Mouse (Mus musculus) forebrain, embryonic 10.5 days (tissue): ENCODE data around the gene Abr. TPM values are rescaled to one million over a fixed set of nuclear protein-coding genes. Genes with fewer than 3 reads are reported as not detected.

Experiments
- DNase-seq: peaks from one replicate; pipeline ENCODE4 v3.0.0-alpha.2; 2017; ENCODE audit warnings: low spot score; ENCODE audit errors: extremely low spot score
- H3K27ac ChIP-seq: fragments of 300-500 bp; sonication (generic); 2 replicates; pipeline ENCODE4 v1.5.1; 2016; ENCODE audit warnings: mild to moderate bottlenecking
- H3K27me3 ChIP-seq: fragments of 300-500 bp; sonication (generic); 2 replicates; pipeline ENCODE4 v1.6.1; 2016; ENCODE audit warnings: mild to moderate bottlenecking; ENCODE audit not compliant: poor library complexity, severe bottlenecking
- H3K36me3 ChIP-seq: fragments of 300-500 bp; sonication (generic); replicated peaks from 2 replicates; pipeline ENCODE4 v1.6.1; 2016; ENCODE audit warnings: mild to moderate bottlenecking, moderate library complexity
- H3K4me1 ChIP-seq: fragments of 300-500 bp; sonication (generic); 2 replicates; pipeline ENCODE4 v1.6.1; 2016
- H3K4me3 ChIP-seq: fragments of 300-500 bp; sonication (generic); 2 replicates; pipeline ENCODE4 v1.5.1; 2016; ENCODE audit warnings: mild to moderate bottlenecking, moderate library complexity
- H3K9me3 ChIP-seq: fragments of 300-500 bp; sonication (generic); 2 replicates; pipeline ENCODE4 v1.6.1; 2016; ENCODE audit warnings: mild to moderate bottlenecking, moderate library complexity
- whole genome bisulfite sequencing: fragments of 180-500 bp; shearing (Covaris S2); methylation state at CpG from one replicate; pipeline ENCODE4 v1.1.7; 2016; 5-methylcytosine and 5-hydroxymethylcytosine counted together
- polyA plus RNA-seq: library from polyadenylated mRNA; unstranded; fragments of >200 nt; fragmentation: Nextera tagmentation; extraction: Ambion mirVana; gene quantifications from 2 replicates; pipeline ENCODE4 v1.2.1, GENCODE M21; 2016

Gene Abr
- polyA plus RNA-seq, 1 experiment from 2014 or later, result 27.0 TPM

- Histone ChIP-seq H3K4me3 (no peak overlapping the region), H3K9me3 (peaks cover 30% of the 10 kb centered on the region; the same call in 1 of the 2 replicates), H3K4me1 (peaks cover 54% of the 10 kb centered on the region), H3K27ac (no peak overlapping the region), H3K27me3 (no peaks in the 10 kb centered on the region), H3K36me3 (peaks cover 50% of the 10 kb centered on the region)
- DNase-seq, result no peak
- WGBS, result 90% methylated on average over 11 of the region's 11 CpGs
Measured at GRCm38 (mm10) chr11:76392996-76393395, 229.1 kb downstream of the Abr start.

GRCm38 (mm10) chr11:76392532-76392931 lies 229.6 kb downstream of the Abr start:
- Histone ChIP-seq H3K9me3 (peaks cover 30% of the 10 kb centered on the region; the same call in 1 of the 2 replicates), H3K4me3 (no peak overlapping the region), H3K36me3 (peaks cover 50% of the 10 kb centered on the region), H3K4me1 (peaks cover 54% of the 10 kb centered on the region), H3K27ac (no peak overlapping the region), H3K27me3 (no peaks in the 10 kb centered on the region)
- 91% methylated on average over 7 of the region's 7 CpGs for WGBS
- DNase-seq, result no peak

GRCm38 (mm10) chr11:76388711-76389110 lies 233.4 kb downstream of the Abr start:
- no peaks in the 10 kb centered on the region for H3K27me3 ChIP-seq
- WGBS, result 18% methylated on average over 7 of the region's 7 CpGs
- peak overlapping the region; percentile 30; the same call in 1 of the 2 replicates for H3K4me3 ChIP-seq
- DNase-seq, result no peak
- peaks cover 30% of the 10 kb centered on the region; the same call in 1 of the 2 replicates for H3K9me3 ChIP-seq
- peaks cover 33% of the 10 kb centered on the region for H3K36me3 ChIP-seq
- H3K4me1 ChIP-seq, result peaks cover 62% of the 10 kb centered on the region
- peak overlapping the region; percentile 74 for H3K27ac ChIP-seq

- Histone ChIP-seq H3K4me3 (no peak overlapping the region), H3K27ac (no peak overlapping the region; the same call in 1 of the 2 replicates), H3K27me3 (no peaks in the 10 kb centered on the region), H3K4me1 (peaks cover 78% of the 10 kb centered on the region), H3K9me3 (peaks cover 17% of the 10 kb centered on the region; the same call in 1 of the 2 replicates), H3K36me3 (peaks cover 22% of the 10 kb centered on the region)
- 86% methylated on average over 1 of the region's 1 CpGs for WGBS
- no peak for DNase-seq
Measured at GRCm38 (mm10) chr11:76387097-76387496, 235.0 kb downstream of the Abr start.

GRCm38 (mm10) chr11:76385746-76386145 lies 236.4 kb downstream of the Abr start:
- peak overlapping the region; percentile 88 for H3K27ac ChIP-seq

GRCm38 (mm10) chr11:76385017-76385416 lies 237.1 kb downstream of the Abr start:
- peaks cover 98% of the 10 kb centered on the region for H3K4me1 ChIP-seq
- H3K27ac ChIP-seq, result peak overlapping the region; percentile 88

More at GRCm38 (mm10) chr11:76385746-76386145, 236.4 kb downstream of the Abr start:
- Histone ChIP-seq H3K9me3 (peaks cover 4% of the 10 kb centered on the region; the same call in 1 of the 2 replicates), H3K4me1 (peaks cover 92% of the 10 kb centered on the region), H3K27me3 (no peaks in the 10 kb centered on the region), H3K4me3 (peak overlapping the region; percentile 25; the same call in 1 of the 2 replicates), H3K36me3 (peaks cover 17% of the 10 kb centered on the region)
- no peak for DNase-seq
- WGBS, result 24% methylated on average over 3 of the region's 3 CpGs

GRCm38 (mm10) chr11:76384307-76384706 lies 237.8 kb downstream of the Abr start:
- DNase-seq, result no peak
- WGBS, result 46% methylated on average over 5 of the region's 5 CpGs
- Histone ChIP-seq H3K4me3 (peak overlapping the region; percentile 25), H3K4me1 (peaks cover 98% of the 10 kb centered on the region), H3K36me3 (peaks cover 16% of the 10 kb centered on the region), H3K9me3 (no peaks in the 10 kb centered on the region), H3K27me3 (no peaks in the 10 kb centered on the region), H3K27ac (peak overlapping the region; percentile 88)

More at GRCm38 (mm10) chr11:76385017-76385416, 237.1 kb downstream of the Abr start:
- peaks cover 13% of the 10 kb centered on the region for H3K36me3 ChIP-seq
- DNase-seq, result peak; percentile 64
- peak overlapping the region; percentile 25 for H3K4me3 ChIP-seq
- H3K27me3 ChIP-seq, result no peaks in the 10 kb centered on the region
- 40% methylated on average over 4 of the region's 4 CpGs for WGBS
- H3K9me3 ChIP-seq, result no peaks in the 10 kb centered on the region

- H3K27ac ChIP-seq, result peak overlapping the region; percentile 88
- H3K27me3 ChIP-seq, result no peaks in the 10 kb centered on the region
- peak overlapping the region; percentile 20; the same call in 1 of the 2 replicates for H3K4me3 ChIP-seq
- no peak for DNase-seq
- 29% methylated on average over 13 of the region's 13 CpGs for WGBS
- H3K36me3 ChIP-seq, result peaks cover 20% of the 10 kb centered on the region
- peaks cover 98% of the 10 kb centered on the region for H3K4me1 ChIP-seq
- no peaks in the 10 kb centered on the region for H3K9me3 ChIP-seq
Measured at GRCm38 (mm10) chr11:76382711-76383324, 239.3 kb downstream of the Abr start.

GRCm38 (mm10) chr11:76381201-76381885 lies 240.8 kb downstream of the Abr start:
- 88% methylated on average over 15 of the region's 15 CpGs for WGBS
- Histone ChIP-seq H3K9me3 (no peaks in the 10 kb centered on the region), H3K27ac (peak overlapping the region; percentile 88), H3K27me3 (no peaks in the 10 kb centered on the region), H3K4me3 (no peak overlapping the region), H3K36me3 (peaks cover 20% of the 10 kb centered on the region), H3K4me1 (peaks cover 99% of the 10 kb centered on the region)
- DNase-seq, result no peak

- H3K9me3 ChIP-seq, result no peaks in the 10 kb centered on the region
- H3K4me1 ChIP-seq, result peaks cover 98% of the 10 kb centered on the region
- H3K27me3 ChIP-seq, result no peaks in the 10 kb centered on the region
- WGBS, result 47% methylated on average over 11 of the region's 11 CpGs
- no peak overlapping the region for H3K4me3 ChIP-seq
- H3K27ac ChIP-seq, result peak overlapping the region; percentile 88
- DNase-seq, result no peak
- peaks cover 20% of the 10 kb centered on the region for H3K36me3 ChIP-seq
Measured at GRCm38 (mm10) chr11:76379921-76380544, 242.1 kb downstream of the Abr start.

GRCm38 (mm10) chr11:76376425-76376824 lies 245.7 kb downstream of the Abr start:
- WGBS, result 93% methylated on average over 3 of the region's 3 CpGs
- no peak for DNase-seq
- H3K27ac ChIP-seq, result no peak overlapping the region
- peaks cover 31% of the 10 kb centered on the region for H3K36me3 ChIP-seq
- H3K27me3 ChIP-seq, result no peaks in the 10 kb centered on the region
- H3K4me1 ChIP-seq, result peaks cover 98% of the 10 kb centered on the region
- no peaks in the 10 kb centered on the region for H3K9me3 ChIP-seq
- no peak overlapping the region for H3K4me3 ChIP-seq

- Histone ChIP-seq H3K4me3 (no peak overlapping the region), H3K4me1 (peaks cover 98% of the 10 kb centered on the region), H3K27ac (peak overlapping the region; percentile 72), H3K27me3 (no peaks in the 10 kb centered on the region), H3K36me3 (peaks cover 19% of the 10 kb centered on the region), H3K9me3 (no peaks in the 10 kb centered on the region)
- 73% methylated on average over 17 of the region's 17 CpGs for WGBS
- no peak for DNase-seq
Measured at GRCm38 (mm10) chr11:76374491-76375185, 247.5 kb downstream of the Abr start.
